Mouse (Mus musculus) midbrain, embryonic 10.5 days (tissue): ENCODE data around the gene Cst11. TPM values are rescaled to one million over a fixed set of nuclear protein-coding genes. Genes with fewer than 3 reads are reported as not detected.

Experiments
- DNase-seq: peaks from one replicate; pipeline ENCODE4 v3.0.0-alpha.2; 2017; ENCODE audit warnings: low spot score
- H3K27ac ChIP-seq: fragments of 300-500 bp; sonication (generic); replicated peaks from 2 replicates; pipeline ENCODE4 v1.5.1; 2016; ENCODE audit warnings: mild to moderate bottlenecking
- H3K27me3 ChIP-seq: fragments of 300-500 bp; sonication (generic); 2 replicates; pipeline ENCODE4 v1.6.1; 2016; ENCODE audit warnings: low read depth, mild to moderate bottlenecking; ENCODE audit not compliant: poor library complexity, severe bottlenecking
- H3K36me3 ChIP-seq: fragments of 300-500 bp; sonication (generic); 2 replicates; pipeline ENCODE4 v1.6.1; 2016; ENCODE audit warnings: mild to moderate bottlenecking, moderate library complexity
- H3K4me1 ChIP-seq: fragments of 300-500 bp; sonication (generic); 2 replicates; pipeline ENCODE4 v1.6.1; 2016
- H3K4me3 ChIP-seq: fragments of 300-500 bp; sonication (generic); 2 replicates; pipeline ENCODE4 v1.5.1; 2016; ENCODE audit warnings: mild to moderate bottlenecking, moderate library complexity
- H3K9me3 ChIP-seq: fragments of 300-500 bp; sonication (generic); replicated peaks from 2 replicates; pipeline ENCODE4 v1.6.1; 2016; ENCODE audit warnings: mild to moderate bottlenecking
- WGBS: fragments of 180-500 bp; shearing (Covaris S2); methylation state at CpG from one replicate; pipeline ENCODE4 v1.1.7; 2016; 5-methylcytosine and 5-hydroxymethylcytosine counted together
- polyA plus RNA-seq: library from polyadenylated mRNA; unstranded; fragments of >200 nt; fragmentation: Nextera tagmentation; extraction: Ambion mirVana; gene quantifications from 2 replicates; pipeline ENCODE4 v1.2.1, GENCODE M21; 2016

Cst11 gene
- polyA plus RNA-seq, 1 experiment from 2014 or later, result not detected

DNA sequence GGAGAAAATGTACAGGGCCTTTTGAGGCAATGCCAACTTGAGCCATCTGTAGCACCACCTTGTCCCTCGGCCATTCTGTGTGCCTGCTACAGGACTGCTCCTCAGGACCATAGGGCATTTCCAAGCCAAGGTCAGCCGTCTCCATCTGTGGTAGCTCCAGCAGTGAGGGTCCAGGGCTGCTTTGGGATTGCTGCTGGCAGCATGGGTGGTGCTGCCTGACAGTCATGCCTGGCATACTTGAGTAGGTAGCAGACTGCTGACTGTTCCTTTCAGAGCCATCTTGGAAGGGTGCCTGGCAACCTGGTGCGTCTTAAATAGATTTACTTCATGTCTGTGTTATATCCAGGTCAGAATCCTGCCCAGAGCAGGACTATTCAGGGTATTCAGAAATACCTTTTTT lies 28.3 kb downstream of the Cst11 start:
- no peaks in the 10 kb centered on the region for H3K9me3 ChIP-seq
- H3K36me3 ChIP-seq, result no peaks in the 10 kb centered on the region
- no peak for DNase-seq
- no peak overlapping the region for H3K4me3 ChIP-seq
- 83% methylated on average over 3 of the region's 3 CpGs for WGBS
- H3K27ac ChIP-seq, result no peak overlapping the region
- no peaks in the 10 kb centered on the region for H3K4me1 ChIP-seq
- no peaks in the 10 kb centered on the region for H3K27me3 ChIP-seq

DNA sequence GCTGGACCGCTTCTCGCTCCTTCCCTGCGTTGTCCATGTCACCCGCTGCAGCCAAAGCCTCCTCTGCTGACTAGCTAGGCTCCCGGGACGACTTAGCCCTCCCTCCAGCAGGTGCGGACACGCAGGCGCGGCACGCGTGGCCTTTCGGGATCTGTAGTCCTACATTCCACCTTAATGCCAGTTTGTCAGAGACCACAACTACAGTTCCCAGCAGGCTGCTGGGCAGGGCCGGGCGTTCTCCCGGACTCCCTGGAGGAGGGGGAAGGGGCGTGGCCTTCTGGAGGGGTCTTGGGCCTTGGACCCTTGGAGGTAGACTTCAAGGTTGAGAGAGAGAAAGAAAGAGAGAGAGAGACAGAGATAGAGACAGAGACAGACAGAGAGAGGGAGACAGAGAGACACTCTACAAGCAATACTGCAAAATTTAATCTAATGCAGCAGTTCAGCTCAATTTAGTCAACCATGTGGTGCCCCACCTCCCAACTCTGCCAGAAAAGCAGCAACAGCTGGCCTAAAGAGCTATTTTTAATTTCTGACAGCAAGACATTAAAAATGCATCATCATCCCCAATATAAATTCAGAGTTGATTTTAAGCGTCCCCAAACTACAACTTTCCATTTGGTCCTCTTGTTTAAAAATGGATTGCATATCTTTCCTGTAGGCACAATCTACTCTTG lies 38.8 kb downstream of the Cst11 start, which contains the start of gene Napb:
TSS of gene Napb (minus strand) at position 141 of the 674 bp plus-strand sequence.
- 4% methylated on average over 18 of the region's 18 CpGs for WGBS
- Histone ChIP-seq H3K27me3 (no peaks in the 10 kb centered on the region), H3K36me3 (no peaks in the 10 kb centered on the region), H3K4me3 (peak within 1 kb of the TSS; percentile 83), H3K9me3 (peaks cover 15% of the 10 kb centered on the region), H3K27ac (peak within 1 kb of the TSS; percentile 86), H3K4me1 (peaks cover 17% of the 10 kb centered on the region)
- peak; percentile 93 for DNase-seq

DNA sequence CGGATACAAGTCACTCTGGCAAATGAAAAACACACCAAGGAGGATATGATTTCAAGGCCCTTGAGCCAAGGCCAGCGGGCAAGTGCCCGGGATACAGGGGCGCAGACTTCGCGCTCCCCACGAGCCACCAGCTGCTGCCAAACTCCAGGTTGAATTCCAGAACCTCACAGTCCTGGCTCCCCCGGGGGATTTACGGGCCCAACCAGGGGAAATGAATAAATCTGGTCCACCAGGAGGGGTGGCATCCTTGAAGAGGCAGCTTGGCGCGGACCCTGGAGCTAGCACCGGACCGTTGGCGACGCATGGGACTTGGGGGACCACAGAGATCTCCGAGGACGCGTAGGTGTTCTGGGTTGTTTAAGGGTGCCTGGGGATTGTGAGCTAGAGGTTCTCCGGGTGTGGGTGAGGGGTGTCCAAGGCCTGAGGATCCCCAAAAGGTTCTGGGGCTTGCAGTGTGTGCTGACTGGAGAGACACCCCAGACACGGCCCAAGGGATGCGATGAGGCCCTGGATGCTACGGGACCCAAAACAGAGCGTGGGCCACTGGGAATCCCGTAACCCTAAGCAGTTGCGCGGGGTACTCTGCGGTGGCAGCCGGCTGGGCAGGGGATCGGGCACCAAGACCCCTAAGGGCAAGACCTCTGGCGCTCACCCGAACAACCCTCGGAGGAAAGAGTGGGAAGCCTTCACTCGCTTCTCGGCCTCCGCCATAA lies 39.5 kb downstream of the Cst11 start:
- no peaks in the 10 kb centered on the region for H3K27me3 ChIP-seq
- peak overlapping the region; percentile 83 for H3K4me3 ChIP-seq
- H3K9me3 ChIP-seq, result peaks cover 15% of the 10 kb centered on the region
- no peaks in the 10 kb centered on the region for H3K36me3 ChIP-seq
- H3K4me1 ChIP-seq, result peaks cover 17% of the 10 kb centered on the region
- no peak for DNase-seq
- 1% methylated on average over 35 of the region's 35 CpGs for WGBS
- H3K27ac ChIP-seq, result peak overlapping the region; percentile 86

DNA sequence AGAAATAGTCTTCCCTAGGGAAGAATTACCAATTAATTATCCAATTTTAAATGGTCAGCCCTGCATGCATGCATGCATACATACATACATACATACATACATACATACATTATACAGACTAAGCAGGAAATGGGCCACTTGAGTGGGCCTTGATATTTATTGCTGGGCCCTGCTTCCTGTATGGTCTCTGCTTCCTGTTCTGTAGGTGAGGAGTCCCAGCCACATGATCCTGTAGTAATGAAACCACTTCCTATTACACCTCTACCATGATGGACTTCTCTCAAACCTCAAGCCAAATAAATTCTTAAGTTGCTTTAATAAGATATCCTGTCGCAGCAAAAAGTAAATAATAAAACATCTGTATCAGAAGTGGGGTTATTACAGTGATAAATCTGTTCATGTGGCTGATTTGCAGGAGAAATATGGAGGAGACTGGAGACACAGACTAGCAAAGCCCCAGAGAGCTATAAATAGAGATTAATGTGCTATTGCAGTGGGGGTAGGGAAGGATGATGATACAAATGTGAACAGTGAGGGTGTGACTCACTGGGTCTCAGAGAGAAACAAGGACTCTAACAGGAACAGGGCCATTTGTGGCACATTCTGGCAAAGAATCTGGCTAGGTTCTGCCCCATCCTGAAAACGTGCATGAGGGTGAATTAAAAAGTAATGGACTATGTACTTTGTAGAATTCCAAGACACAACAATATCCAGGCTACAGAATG lies 51.9 kb downstream of the Cst11 start:
- no peak overlapping the region for H3K27ac ChIP-seq
- H3K4me3 ChIP-seq, result no peak overlapping the region
- H3K4me1 ChIP-seq, result peaks cover 8% of the 10 kb centered on the region
- 77% methylated on average over 2 of the region's 2 CpGs for WGBS
- H3K36me3 ChIP-seq, result no peaks in the 10 kb centered on the region
- no peaks in the 10 kb centered on the region for H3K9me3 ChIP-seq
- no peak for DNase-seq
- H3K27me3 ChIP-seq, result no peaks in the 10 kb centered on the region

Other genes starting within 250 kb of the Cst11 start
- 131 and 152 TPM in 2 replicates for gene Nxt1, start 98.9 kb downstream of the Cst11 start, polyA plus RNA-seq
- gene Gzf1, start 90.5 kb downstream of the Cst11 start, polyA plus RNA-seq, result 27.2 and 30.1 TPM in 2 replicates
- gene Napb, start 39.0 kb downstream of the Cst11 start, polyA plus RNA-seq, result 7.5 and 13.6 TPM in 2 replicates
- not detected in 2 replicates for gene Cstl1, start 21.1 kb downstream of the Cst11 start, polyA plus RNA-seq
- not detected in 2 replicates for gene 8030411F24Rik, start 10.5 kb upstream of the Cst11 start, polyA plus RNA-seq
- not detected in 2 replicates for gene Cst12, start 17.9 kb upstream of the Cst11 start, polyA plus RNA-seq
- not detected in 2 replicates for gene Cst8, start 27.3 kb upstream of the Cst11 start, polyA plus RNA-seq
- not detected in 2 replicates for gene Cst13, start 48.6 kb upstream of the Cst11 start, polyA plus RNA-seq
- gene Cst9, start 63.6 kb upstream of the Cst11 start, polyA plus RNA-seq, result not detected in 2 replicates
- not detected in 2 replicates for gene 9230104L09Rik, start 93.5 kb upstream of the Cst11 start, polyA plus RNA-seq
- 291 and 331 TPM in 2 replicates for gene Cst3, start 104.2 kb upstream of the Cst11 start, polyA plus RNA-seq
- not detected in 2 replicates for gene Gm1330, start 231.8 kb upstream of the Cst11 start, polyA plus RNA-seq
- gene Gm10750, start 245.7 kb upstream of the Cst11 start, polyA plus RNA-seq, result not detected in 2 replicates